Mouse (Mus musculus) kidney, postnatal 0 days (tissue): ENCODE measurements around the gene Lingo2. TPM values are rescaled to one million over a fixed set of nuclear protein-coding genes. Genes with fewer than 3 reads are reported as not detected.

Source experiments
- ATAC-seq: fragments of 200-750 bp; cut with Nextera tagmentation; replicated peaks from 2 replicates; pipeline ENCODE4 v1.8.0; 2017; ENCODE audit warnings: low read depth, moderate number of reproducible peaks, moderate TSS enrichment, moderate library complexity; ENCODE audit not compliant: low FRiP score
- DNase-seq: peaks from one replicate; pipeline ENCODE4 v3.0.0-alpha.2; 2016; ENCODE audit warnings: low spot score
- H3K27ac ChIP-seq: fragments of 300-500 bp; sonication (generic); 2 replicates; pipeline ENCODE4 v1.5.1; 2014; ENCODE audit warnings: mild to moderate bottlenecking
- H3K27me3 ChIP-seq: fragments of 300-500 bp; sonication (generic); 2 replicates; pipeline ENCODE4 v1.6.1; 2014; ENCODE audit warnings: low read length, mixed read lengths; ENCODE audit not compliant: insufficient read depth
- H3K36me3 ChIP-seq: fragments of 300-500 bp; sonication (generic); 2 replicates; pipeline ENCODE4 v1.6.1; 2014; ENCODE audit warnings: low read length, mixed read lengths; ENCODE audit not compliant: insufficient read depth
- H3K4me1 ChIP-seq: fragments of 300-500 bp; sonication (generic); replicated peaks from 2 replicates; pipeline ENCODE4 v1.6.1; 2014; ENCODE audit warnings: antibody characterized with exemption, low read length, mixed read lengths; ENCODE audit not compliant: insufficient read depth
- H3K4me2 ChIP-seq: fragments of 300-500 bp; sonication (generic); 2 replicates; pipeline ENCODE4 v1.6.1; 2014; ENCODE audit warnings: mild to moderate bottlenecking, low read length, moderate library complexity, mixed read lengths
- H3K4me3 ChIP-seq: fragments of 300-500 bp; sonication (generic); replicated peaks from 2 replicates; pipeline ENCODE4 v1.5.1; 2014; ENCODE audit warnings: low read depth, low read length
- H3K9ac ChIP-seq: fragments of 300-500 bp; sonication (generic); 2 replicates; pipeline ENCODE4 v1.6.1; 2014; ENCODE audit warnings: low read depth, low read length
- H3K9me3 ChIP-seq: fragments of 300-500 bp; sonication (generic); replicated peaks from 2 replicates; pipeline ENCODE4 v1.6.1; 2016; ENCODE audit warnings: low read length, inconsistent platforms, mixed read lengths
- CTCF ChIP-seq: IDR thresholded peaks from 2 replicates; pipeline ENCODE4 v1.5.1; 2016; ENCODE audit warnings: antibody characterized with exemption, low read depth, mild to moderate bottlenecking, moderate library complexity
- WGBS: fragments of 180-500 bp; shearing (Covaris S2); extraction: QIAGEN DNeasy Blood & Tissue Kit; methylation state at CpG from one replicate; pipeline ENCODE4 v1.1.7; 2014; 5-methylcytosine and 5-hydroxymethylcytosine counted together
- polyA plus RNA-seq: library from polyadenylated mRNA; unstranded; fragments of >200 nt; fragmentation: Nextera tagmentation; extraction: Ambion mirVana; gene quantifications from 2 replicates; pipeline ENCODE4 v1.2.1, GENCODE M21; 2015

Lingo2 gene
- polyA plus RNA-seq = 0.05 and 0.17 TPM in 2 replicates

DNA sequence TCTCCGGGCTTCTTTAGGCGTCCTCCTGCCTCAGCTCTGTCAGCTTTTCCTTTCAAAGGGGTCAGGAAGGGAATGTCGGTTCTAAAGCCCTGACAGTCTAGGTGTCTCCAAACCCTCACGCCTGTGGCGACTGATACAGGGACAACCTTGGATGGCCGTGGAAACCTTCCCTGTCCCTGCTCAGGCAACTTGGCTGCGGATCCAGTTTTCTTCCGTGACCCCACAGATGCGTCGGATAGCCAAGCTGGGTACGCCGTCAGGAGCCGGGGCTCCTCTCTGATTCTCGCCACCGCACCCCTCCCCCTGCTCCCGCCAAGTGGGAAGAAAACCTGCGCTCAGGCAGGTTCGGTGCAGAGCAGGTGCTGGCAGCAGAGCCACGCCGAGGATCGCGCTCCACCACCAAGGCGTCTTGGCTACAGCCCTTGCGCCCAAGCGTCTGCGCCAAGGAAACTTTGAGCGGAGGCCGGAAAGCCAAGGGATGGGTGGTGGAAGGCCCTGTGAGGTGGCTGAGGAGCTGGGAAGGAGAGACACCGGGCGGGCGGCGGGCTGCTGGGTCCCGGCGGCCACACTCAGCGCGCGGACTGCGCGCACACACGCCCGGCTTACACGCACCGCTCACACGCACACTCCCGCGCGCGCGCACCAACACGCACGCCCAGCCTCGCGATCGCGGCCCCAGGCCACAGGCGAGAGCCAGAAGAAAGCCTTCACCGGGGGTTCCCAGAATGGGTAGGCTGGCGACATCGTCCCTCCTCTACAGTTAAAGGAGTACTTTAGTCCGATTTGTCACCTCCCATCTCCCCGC is at the start of gene Lingo2:
Gene Lingo2, minus strand, starts transcription at position 598 of the 805 bp plus-strand sequence.
- Histone ChIP-seq H3K9me3 (no peaks in the 10 kb centered on the region), H3K36me3 (no peaks in the 10 kb centered on the region), H3K27ac (no peak within 1 kb of the TSS), H3K4me1 (peaks cover 5% of the 10 kb centered on the region; the same call in 1 of the 2 replicates), H3K4me2 (peak within 1 kb of the TSS; percentile 80), H3K9ac (peak within 1 kb of the TSS; percentile 23; the same call in 1 of the 2 replicates), H3K27me3 (peaks cover 43% of the 10 kb centered on the region), H3K4me3 (peak within 1 kb of the TSS; percentile 42)
- under 1% methylated on average over 47 of the region's 61 CpGs for WGBS
- peak; percentile 13 for DNase-seq
- peak; percentile 30; the same call in 1 of the 2 replicates for ATAC-seq
- TF ChIP-seq CTCF = no peak

GRCm38 (mm10) chr4:36973358-36973757 is 21.8 kb upstream of the Lingo2 start:
- Histone ChIP-seq H3K4me3 (no peak overlapping the region), H3K9me3 (no peaks in the 10 kb centered on the region), H3K4me1 (no peaks in the 10 kb centered on the region), H3K36me3 (no peaks in the 10 kb centered on the region), H3K27ac (no peak overlapping the region), H3K9ac (no peak overlapping the region), H3K27me3 (no peaks in the 10 kb centered on the region), H3K4me2 (no peak overlapping the region)
- ATAC-seq (no peak), DNase-seq (no peak)
- TF ChIP-seq CTCF = no peak
- WGBS = 85% methylated on average over 4 of the region's 4 CpGs

DNA sequence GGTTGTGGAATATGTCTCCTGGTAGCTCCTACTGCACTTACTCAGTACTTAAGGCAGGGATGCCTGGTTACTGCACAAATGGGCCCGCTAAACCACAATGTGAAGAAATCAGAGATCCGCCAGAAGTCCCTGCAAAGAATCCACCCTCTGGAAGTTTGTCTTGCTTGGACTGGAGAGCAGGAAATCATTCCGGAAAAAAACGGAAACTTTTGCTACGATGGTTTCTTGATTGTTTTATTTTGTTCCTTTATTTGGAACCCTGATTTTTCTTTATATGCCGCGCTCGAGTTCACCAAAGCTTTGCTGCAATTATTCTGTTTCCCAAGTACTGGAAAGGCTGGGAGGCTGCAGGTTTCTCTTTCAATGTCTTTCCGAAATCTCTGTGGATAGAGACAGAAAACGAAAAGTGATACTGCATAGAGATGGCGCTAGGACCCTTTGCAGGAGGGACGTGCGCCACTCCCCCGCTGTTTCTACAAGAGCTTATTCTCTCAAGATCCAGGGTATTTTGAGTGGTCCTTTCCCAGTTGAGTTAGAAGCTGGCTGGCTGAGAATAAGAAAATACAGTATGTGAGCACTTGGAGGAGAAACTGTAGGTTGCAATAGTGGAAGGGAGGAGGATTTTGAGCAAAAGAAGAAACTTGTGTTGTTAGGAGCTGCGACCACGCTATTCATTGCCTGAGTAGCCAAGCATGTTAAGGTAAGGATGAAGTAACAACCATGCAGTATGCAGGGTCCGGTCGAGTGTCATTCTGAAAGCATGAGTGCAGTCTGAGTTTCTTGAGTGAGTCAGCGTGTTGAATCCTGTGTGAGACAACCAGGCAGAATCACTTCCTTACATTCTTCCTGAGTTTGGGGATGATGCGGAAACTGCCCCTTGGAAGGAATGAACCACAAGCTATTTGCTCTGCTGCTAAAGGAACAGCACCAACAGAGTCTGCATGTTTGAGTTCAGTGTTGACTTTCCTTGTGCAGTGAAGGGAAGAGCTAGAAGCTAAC is 1.2 kb upstream of the Lingo2 start:
- H3K4me2 ChIP-seq = peak overlapping the region; percentile 80
- ATAC-seq (no peak), DNase-seq (peak; percentile 48)
- peaks cover 43% of the 10 kb centered on the region for H3K27me3 ChIP-seq
- 3% methylated on average over 20 of the region's 20 CpGs for whole genome bisulfite sequencing
- peaks cover 5% of the 10 kb centered on the region; the same call in 1 of the 2 replicates for H3K4me1 ChIP-seq
- no peak overlapping the region for H3K27ac ChIP-seq
- H3K4me3 ChIP-seq = peak overlapping the region; percentile 42
- no peaks in the 10 kb centered on the region for H3K9me3 ChIP-seq
- H3K36me3 ChIP-seq = no peaks in the 10 kb centered on the region
- no peak for TF ChIP-seq CTCF
- H3K9ac ChIP-seq = no peak overlapping the region

GRCm38 (mm10) chr4:36951955-36952215 is 338 bp upstream of the Lingo2 start:
- Histone ChIP-seq H3K4me1 (peaks cover 5% of the 10 kb centered on the region; the same call in 1 of the 2 replicates), H3K27me3 (peaks cover 43% of the 10 kb centered on the region), H3K36me3 (no peaks in the 10 kb centered on the region), H3K4me2 (peak overlapping the region; percentile 80), H3K9me3 (no peaks in the 10 kb centered on the region), H3K9ac (no peak overlapping the region), H3K4me3 (peak overlapping the region; percentile 42), H3K27ac (no peak overlapping the region)
- no peak for DNase-seq
- ATAC-seq = no peak
- 0% methylated on average over 7 of the region's 7 CpGs for WGBS
- no peak for TF ChIP-seq CTCF

GRCm38 (mm10) chr4:36950790-36951149 is 777 bp downstream of the Lingo2 start:
- Histone ChIP-seq H3K27me3 (peaks cover 43% of the 10 kb centered on the region), H3K36me3 (no peaks in the 10 kb centered on the region), H3K9ac (no peak overlapping the region), H3K27ac (no peak overlapping the region), H3K9me3 (no peaks in the 10 kb centered on the region), H3K4me3 (peak overlapping the region; percentile 42), H3K4me1 (peaks cover 5% of the 10 kb centered on the region; the same call in 1 of the 2 replicates), H3K4me2 (peak overlapping the region; percentile 80)
- WGBS = under 1% methylated on average over 11 of the region's 11 CpGs
- no peak for TF ChIP-seq CTCF
- ATAC-seq (peak; percentile 33; the same call in 1 of the 2 replicates), DNase-seq (peak; percentile 4)

- peaks cover 43% of the 10 kb centered on the region for H3K27me3 ChIP-seq
- no peak overlapping the region for H3K9ac ChIP-seq
- H3K36me3 ChIP-seq = no peaks in the 10 kb centered on the region
- H3K27ac ChIP-seq = no peak overlapping the region
- DNase-seq = peak; percentile 57
- H3K4me1 ChIP-seq = peaks cover 5% of the 10 kb centered on the region; the same call in 1 of the 2 replicates
- no peaks in the 10 kb centered on the region for H3K9me3 ChIP-seq
- peak overlapping the region; percentile 80 for H3K4me2 ChIP-seq
- peak; percentile 82 for ATAC-seq
- peak; percentile 69 for TF ChIP-seq CTCF
- 1% methylated on average over 34 of the region's 43 CpGs for WGBS
- peak overlapping the region; percentile 42 for H3K4me3 ChIP-seq
These were observed 1.4 kb downstream of the Lingo2 start for GRCm38 (mm10) chr4:36950021-36950751.
